Mouse (Mus musculus): Measurements from ENCODE around the gene Mpnd. TPM values are rescaled to one million over a fixed set of nuclear protein-coding genes. Genes with fewer than 3 reads are reported as not detected.

Gene Mpnd
- polyA plus RNA-seq, 1 experiment = 92.1 TPM

GRCm38 (mm10) chr17:55986030-55986961 is 19.2 kb upstream of the Mpnd start, which contains the start of gene Fsd1:
TSS of gene Fsd1 (plus strand) at chr17:55986509.
- no peak within 1 kb of the TSS for H3K4me3 ChIP-seq

GRCm38 (mm10) chr17:55990278-55990898 is 15.1 kb upstream of the Mpnd start:
- no peak for TF ChIP-seq MYOG (IDR thresholded peaks at IDR 0.05; ENCODE audit: control insufficient read depth in 1 of 3, insufficient read depth in 1 of 3, insufficient read length in 2 of 3, low read depth in 2 of 3)
- no peak for TF ChIP-seq E2F4 (IDR thresholded peaks at IDR 0.05; ENCODE audit: insufficient read depth)
- TF ChIP-seq USF1 (IDR thresholded peaks at IDR 0.05; ENCODE audit: low read depth) = no peak
- TF ChIP-seq MYOD1 (IDR thresholded peaks at IDR 0.05; ENCODE audit: control insufficient read depth in 1 of 3, insufficient read length in 2 of 3, low read depth in 2 of 3) = no peak
- TF ChIP-seq REST (IDR thresholded peaks at IDR 0.05; ENCODE audit: insufficient read depth, insufficient read length) = no peak
- no peak for TF ChIP-seq SRF (IDR thresholded peaks at IDR 0.05; ENCODE audit: control insufficient read depth, insufficient read length, low read depth)
- TF ChIP-seq POLR2A (IDR thresholded peaks at IDR 0.05; ENCODE audit: insufficient read length, low read depth) = no peak
- TF ChIP-seq TCF3 (IDR thresholded peaks at IDR 0.05; ENCODE audit: insufficient read length, low read depth) = no peak
- no peak for TF ChIP-seq POLR2AphosphoS2 (IDR thresholded peaks at IDR 0.05; ENCODE audit: insufficient read length, low read depth)
- no peak for TF ChIP-seq MAX (IDR thresholded peaks at IDR 0.05; ENCODE audit: low read depth)
- no peak for TF ChIP-seq CEBPB (IDR thresholded peaks at IDR 0.05; ENCODE audit: insufficient read depth, poor library complexity, severe bottlenecking)
- no peak for TF ChIP-seq TCF12 (IDR thresholded peaks at IDR 0.05; ENCODE audit: insufficient read depth, poor library complexity, severe bottlenecking)

More at GRCm38 (mm10) chr17:55986030-55986961, 19.2 kb upstream of the Mpnd start, which contains the start of gene Fsd1:
- Histone ChIP-seq H3K27me3 (ENCODE audit: control insufficient read depth, insufficient read depth, insufficient read length) (peaks cover 40% of the 10 kb centered on the region), H3ac (ENCODE audit: control insufficient read depth, insufficient read length) (no peak within 1 kb of the TSS), H3K79me2 (ENCODE audit: control insufficient read depth, insufficient read depth) (no peaks in the 10 kb centered on the region), H3K36me3 (ENCODE audit: control insufficient read depth, insufficient read depth) (no peaks in the 10 kb centered on the region), H3K4me2 (ENCODE audit: low read depth) (no peak within 1 kb of the TSS)
- TF ChIP-seq POLR2A (IDR thresholded peaks at IDR 0.05; ENCODE audit: insufficient read length, low read depth) (no peak), MYOD1 (IDR thresholded peaks at IDR 0.05; ENCODE audit: control insufficient read depth in 1 of 3, insufficient read length in 2 of 3, low read depth in 2 of 3) (no peak), TCF12 (IDR thresholded peaks at IDR 0.05; ENCODE audit: insufficient read depth, poor library complexity, severe bottlenecking) (no peak), REST (IDR thresholded peaks at IDR 0.05; ENCODE audit: insufficient read depth, insufficient read length) (no peak), MAX (IDR thresholded peaks at IDR 0.05; ENCODE audit: low read depth) (no peak), POLR2AphosphoS2 (IDR thresholded peaks at IDR 0.05; ENCODE audit: insufficient read length, low read depth) (no peak), CEBPB (IDR thresholded peaks at IDR 0.05; ENCODE audit: insufficient read depth, poor library complexity, severe bottlenecking) (no peak), USF1 (IDR thresholded peaks at IDR 0.05; ENCODE audit: low read depth) (no peak), SRF (IDR thresholded peaks at IDR 0.05; ENCODE audit: control insufficient read depth, insufficient read length, low read depth) (no peak), TCF3 (IDR thresholded peaks at IDR 0.05; ENCODE audit: insufficient read length, low read depth) (no peak), E2F4 (IDR thresholded peaks at IDR 0.05; ENCODE audit: insufficient read depth) (no peak), MYOG (IDR thresholded peaks at IDR 0.05; ENCODE audit: control insufficient read depth in 1 of 3, insufficient read depth in 1 of 3, insufficient read length in 2 of 3, low read depth in 2 of 3) (no peak)

GRCm38 (mm10) chr17:55996007-55996406 is 9.5 kb upstream of the Mpnd start:
- no peaks in the 10 kb centered on the region for H3K79me2 ChIP-seq (ENCODE audit: control insufficient read depth, insufficient read depth)

More at GRCm38 (mm10) chr17:55990278-55990898, 15.1 kb upstream of the Mpnd start:
- Histone ChIP-seq H3ac (ENCODE audit: control insufficient read depth, insufficient read length) (no peak overlapping the region), H3K36me3 (ENCODE audit: control insufficient read depth, insufficient read depth) (no peaks in the 10 kb centered on the region), H3K79me2 (ENCODE audit: control insufficient read depth, insufficient read depth) (no peaks in the 10 kb centered on the region), H3K4me3 (no peak overlapping the region), H3K27me3 (ENCODE audit: control insufficient read depth, insufficient read depth, insufficient read length) (peaks cover 69% of the 10 kb centered on the region), H3K4me2 (ENCODE audit: low read depth) (no peak overlapping the region)

GRCm38 (mm10) chr17:55999794-56000499 is 5.6 kb upstream of the Mpnd start:
- no peak overlapping the region for H3K4me3 ChIP-seq
- TF ChIP-seq E2F4 (IDR thresholded peaks at IDR 0.05; ENCODE audit: insufficient read depth) = no peak
- TF ChIP-seq POLR2AphosphoS2 (IDR thresholded peaks at IDR 0.05; ENCODE audit: insufficient read length, low read depth) = no peak
- TF ChIP-seq USF1 (IDR thresholded peaks at IDR 0.05; ENCODE audit: low read depth) = no peak
- no peak for TF ChIP-seq MAX (IDR thresholded peaks at IDR 0.05; ENCODE audit: low read depth)
- no peak for TF ChIP-seq CEBPB (IDR thresholded peaks at IDR 0.05; ENCODE audit: insufficient read depth, poor library complexity, severe bottlenecking)
- TF ChIP-seq MYOG (IDR thresholded peaks at IDR 0.05; ENCODE audit: control insufficient read depth in 1 of 3, insufficient read depth in 1 of 3, insufficient read length in 2 of 3, low read depth in 2 of 3) = no peak
- TF ChIP-seq MYOD1 (IDR thresholded peaks at IDR 0.05; ENCODE audit: control insufficient read depth in 1 of 3, insufficient read length in 2 of 3, low read depth in 2 of 3) = no peak
- TF ChIP-seq SRF (IDR thresholded peaks at IDR 0.05; ENCODE audit: control insufficient read depth, insufficient read length, low read depth) = no peak
- H3ac ChIP-seq (ENCODE audit: control insufficient read depth, insufficient read length) = no peak overlapping the region
- H3K4me2 ChIP-seq (ENCODE audit: low read depth) = no peak overlapping the region
- peaks cover 22% of the 10 kb centered on the region for H3K27me3 ChIP-seq (ENCODE audit: control insufficient read depth, insufficient read depth, insufficient read length)
- H3K36me3 ChIP-seq (ENCODE audit: control insufficient read depth, insufficient read depth) = no peaks in the 10 kb centered on the region
- H3K79me2 ChIP-seq (ENCODE audit: control insufficient read depth, insufficient read depth) = no peaks in the 10 kb centered on the region

More at GRCm38 (mm10) chr17:55996007-55996406, 9.5 kb upstream of the Mpnd start:
- TF ChIP-seq REST (IDR thresholded peaks at IDR 0.05; ENCODE audit: insufficient read depth, insufficient read length) (no peak), MYOD1 (IDR thresholded peaks at IDR 0.05; ENCODE audit: control insufficient read depth in 1 of 3, insufficient read length in 2 of 3, low read depth in 2 of 3) (peak in 1 of 3 experiments; percentile 61), MYOG (IDR thresholded peaks at IDR 0.05; ENCODE audit: control insufficient read depth in 1 of 3, insufficient read depth in 1 of 3, insufficient read length in 2 of 3, low read depth in 2 of 3) (peak in 2 of 3 experiments; percentile 60 to 80), TCF12 (IDR thresholded peaks at IDR 0.05; ENCODE audit: insufficient read depth, poor library complexity, severe bottlenecking) (no peak)
- Histone ChIP-seq H3K4me3 (no peak overlapping the region), H3ac (ENCODE audit: control insufficient read depth, insufficient read length) (no peak overlapping the region), H3K4me2 (ENCODE audit: low read depth) (no peak overlapping the region), H3K36me3 (ENCODE audit: control insufficient read depth, insufficient read depth) (no peaks in the 10 kb centered on the region), H3K27me3 (ENCODE audit: control insufficient read depth, insufficient read depth, insufficient read length) (peaks cover 30% of the 10 kb centered on the region)

All from myocyte (in vitro differentiated cells).